Mouse (Mus musculus) kidney, adult 9 months (tissue): ENCODE results near the gene Chrna5.
A peak's percentile ranks its signal among the peaks of the same experiment; 100 is the strongest.

Source experiments
- DNase-seq: peaks from one replicate; pipeline ENCODE4 v3.0.0; 2022

Gene Chrna5

DNA sequence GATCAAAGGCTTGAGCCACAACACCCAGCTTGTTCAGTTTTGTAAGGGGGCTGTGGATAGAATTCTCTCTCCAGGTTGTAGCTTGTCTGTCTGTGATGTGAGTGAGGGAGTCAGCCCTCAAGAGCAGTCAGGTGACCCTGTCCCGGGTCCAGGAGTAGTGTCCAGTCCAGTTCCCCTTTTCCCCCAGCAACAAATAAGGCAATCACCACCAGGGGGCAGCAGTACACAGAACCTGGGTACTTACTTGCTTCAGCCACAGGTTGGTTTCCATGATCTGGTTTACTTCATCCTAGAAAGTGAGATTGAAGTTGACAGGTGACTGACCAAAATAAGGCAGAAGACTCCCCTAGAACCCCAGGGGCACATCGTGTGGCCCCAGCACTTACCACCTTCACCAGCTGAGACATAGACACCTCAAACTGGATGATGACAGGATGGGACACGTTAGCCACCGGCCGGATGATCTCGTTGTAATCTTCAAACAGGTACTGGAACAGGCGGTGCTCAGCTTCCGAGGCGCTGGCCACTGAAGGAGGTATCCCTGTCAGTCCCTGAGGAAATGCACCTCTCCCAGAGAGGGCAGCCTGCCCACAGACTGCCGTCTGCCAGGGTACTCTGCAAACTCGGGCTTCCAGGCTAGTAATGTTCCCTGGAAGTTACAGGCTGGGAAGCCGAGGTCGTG lies 43.4 kb downstream of the Chrna5 start:
- peak; percentile 78 for DNase-seq

DNA sequence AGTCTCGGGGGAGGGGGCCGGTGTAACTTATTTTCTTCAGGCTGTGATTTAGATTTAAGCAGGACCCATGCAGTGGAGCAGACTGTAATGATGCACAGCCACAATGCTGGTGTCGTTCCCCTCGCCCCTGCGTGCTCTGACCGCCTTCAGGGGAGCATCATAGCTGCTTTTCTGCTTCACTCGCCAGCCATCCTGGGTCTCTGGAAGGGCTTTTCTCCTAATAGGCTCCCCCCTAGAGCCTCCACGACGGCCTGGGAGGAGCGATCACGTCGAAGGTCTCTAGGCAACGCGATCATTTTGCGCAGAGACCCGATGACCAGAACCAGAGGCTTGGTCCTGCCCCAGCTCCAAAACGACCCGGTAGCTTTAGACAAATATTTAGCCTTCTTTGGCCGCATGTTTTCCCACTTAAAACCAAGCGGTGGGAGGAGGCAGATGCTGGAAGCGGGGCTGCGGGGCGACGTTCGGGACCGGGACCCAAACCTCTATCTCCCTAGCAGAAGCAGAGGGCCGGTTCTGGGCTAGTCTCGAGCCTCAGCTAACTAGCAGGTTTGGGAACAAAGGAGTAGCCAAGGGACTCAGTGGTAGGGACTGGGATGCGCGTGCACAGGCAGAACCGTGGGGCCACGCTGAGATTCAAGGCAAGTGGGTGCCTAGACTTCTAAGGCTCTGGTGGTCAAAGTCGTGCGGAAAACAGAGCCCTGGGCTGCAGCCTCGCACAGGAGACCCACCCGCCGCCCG lies 45.0 kb downstream of the Chrna5 start:
- DNase-seq, result no peak

DNA sequence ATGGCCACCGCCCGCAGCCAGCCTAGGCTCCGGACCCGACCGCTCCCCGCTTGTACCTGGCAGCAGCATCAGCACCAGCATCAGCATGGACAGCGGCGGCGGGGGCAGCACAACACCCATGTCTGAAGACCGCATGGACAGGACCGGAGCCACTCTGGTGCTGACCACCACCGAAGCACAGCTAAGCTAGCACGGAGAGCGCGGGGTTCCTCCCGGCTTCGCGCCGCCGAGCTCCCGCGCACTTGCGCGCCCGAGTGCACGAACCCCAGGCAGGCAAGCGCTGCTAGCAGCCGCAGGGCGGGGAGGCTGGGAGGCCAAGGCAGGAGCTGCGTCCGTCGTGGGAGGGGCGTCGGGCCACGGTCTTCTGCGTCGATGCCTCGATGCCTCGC lies 45.6 kb downstream of the Chrna5 start, which contains the start of gene Chrna3:
Gene Chrna3 (minus strand): TSS at position 288 of the 389 bp plus-strand sequence.
- no peak for DNase-seq

DNA sequence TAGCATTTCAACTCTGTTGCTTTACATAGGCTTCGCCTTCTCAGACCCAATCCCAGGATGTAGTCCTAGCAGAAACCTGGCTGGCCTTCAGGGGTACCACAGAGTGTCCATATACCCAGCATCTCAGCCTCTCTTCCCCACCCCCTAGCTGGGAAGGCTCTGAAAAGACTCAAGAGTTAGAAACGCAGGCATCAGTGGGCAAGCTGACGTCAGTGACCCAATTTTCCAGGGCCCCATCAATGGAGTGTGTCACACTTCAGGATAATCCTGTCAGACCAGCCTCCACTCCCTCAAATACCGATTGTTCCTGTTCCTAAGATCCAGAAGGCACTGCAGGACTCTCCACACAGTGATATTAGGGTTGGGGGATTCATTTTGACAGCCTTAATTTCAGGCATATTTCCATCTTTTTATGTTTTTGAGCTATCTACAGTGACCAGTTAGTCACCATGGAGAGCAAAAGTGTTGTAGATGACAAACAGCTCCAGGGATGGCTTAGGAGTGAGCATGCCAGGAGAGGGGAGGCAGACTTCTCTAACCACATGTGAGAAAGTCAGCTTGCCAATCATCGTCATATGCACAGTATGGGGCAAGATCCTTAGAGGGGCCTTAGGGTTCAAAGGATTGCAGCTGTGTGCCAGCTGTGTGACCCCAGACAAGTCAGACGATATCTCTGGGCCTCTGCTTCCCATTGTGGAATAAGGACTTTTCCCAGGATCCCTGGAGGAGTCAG lies 50.9 kb downstream of the Chrna5 start:
- DNase-seq, result no peak

DNA sequence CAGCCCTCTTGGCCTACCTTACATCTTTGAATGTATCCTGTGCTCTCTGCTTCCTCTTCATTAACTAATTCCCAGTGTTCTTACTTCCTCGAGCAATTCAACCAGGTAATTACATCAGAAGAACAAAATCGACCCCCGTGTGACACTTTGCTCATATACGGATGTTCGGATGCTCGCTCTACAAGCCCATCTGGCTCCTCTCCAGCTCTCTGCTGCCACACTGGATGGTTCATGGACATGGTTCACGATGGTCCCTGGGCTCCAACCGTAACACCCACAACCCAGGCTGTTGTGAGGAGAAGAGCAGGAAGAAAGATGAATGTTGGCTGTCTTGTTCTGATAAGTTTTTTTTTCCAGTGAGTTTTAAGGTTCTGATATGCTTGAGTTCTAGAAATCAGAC lies 58.3 kb downstream of the Chrna5 start:
- no peak for DNase-seq

DNA sequence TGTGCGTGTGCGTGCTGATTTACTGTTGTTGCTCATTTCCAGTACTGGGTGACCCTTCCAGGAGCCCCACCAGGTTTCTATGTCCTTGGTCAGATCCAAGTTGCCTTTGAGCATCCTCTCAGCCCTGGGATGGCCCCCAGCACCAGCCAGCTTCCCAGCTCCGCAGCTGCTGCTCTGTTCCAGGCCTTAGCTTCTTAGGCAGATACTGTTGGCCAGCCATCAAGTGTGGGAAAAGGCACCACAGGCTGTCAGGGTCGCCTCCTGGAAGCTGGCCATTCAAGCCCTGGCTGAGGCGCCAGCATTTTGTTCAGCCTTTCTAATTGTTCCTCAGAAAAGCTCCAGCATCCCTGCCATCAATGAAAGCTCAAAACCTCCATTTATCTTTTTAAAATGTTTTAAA lies 59.3 kb downstream of the Chrna5 start:
- no peak for DNase-seq

DNA sequence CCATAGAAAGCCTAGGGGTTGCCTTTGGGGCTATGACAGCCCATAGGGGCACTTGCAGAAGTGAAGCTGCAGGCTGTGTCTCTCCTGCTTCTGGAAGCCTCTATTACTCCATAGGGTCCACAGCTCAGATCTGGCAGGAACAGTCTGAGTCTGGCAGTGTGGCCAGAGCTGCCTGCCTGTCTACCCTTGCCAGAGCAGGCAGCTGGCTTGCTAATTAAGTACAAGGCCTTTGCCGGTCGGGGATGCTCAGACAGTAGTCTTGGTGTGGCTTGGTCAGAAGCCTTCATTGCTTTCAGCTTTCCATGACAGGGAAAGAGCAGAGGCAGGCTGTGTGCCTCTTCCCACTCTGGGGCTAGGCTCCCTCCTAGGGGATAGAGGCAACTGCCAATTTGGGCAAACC lies 60.7 kb downstream of the Chrna5 start:
- no peak for DNase-seq

DNA sequence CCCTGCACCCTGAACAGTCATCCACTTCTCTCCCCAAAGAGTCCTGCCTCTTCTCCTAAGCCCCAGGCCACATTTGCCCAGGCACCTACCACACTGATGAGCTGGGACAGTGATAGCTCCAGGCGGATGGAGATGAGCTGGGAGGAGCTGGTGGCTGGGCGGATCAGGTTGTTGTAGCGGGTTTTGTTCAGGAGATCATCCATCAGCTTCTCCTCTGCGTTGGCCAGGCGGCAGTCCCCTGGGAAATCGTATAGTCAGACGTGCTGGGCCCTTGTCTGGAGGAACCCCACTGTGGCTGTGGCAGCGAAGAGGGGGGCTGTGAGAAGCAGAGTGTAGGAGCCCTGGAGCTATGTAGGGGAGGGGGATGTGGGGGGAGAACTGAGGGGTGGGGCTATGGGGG lies 63.0 kb downstream of the Chrna5 start:
- DNase-seq, result no peak

DNA sequence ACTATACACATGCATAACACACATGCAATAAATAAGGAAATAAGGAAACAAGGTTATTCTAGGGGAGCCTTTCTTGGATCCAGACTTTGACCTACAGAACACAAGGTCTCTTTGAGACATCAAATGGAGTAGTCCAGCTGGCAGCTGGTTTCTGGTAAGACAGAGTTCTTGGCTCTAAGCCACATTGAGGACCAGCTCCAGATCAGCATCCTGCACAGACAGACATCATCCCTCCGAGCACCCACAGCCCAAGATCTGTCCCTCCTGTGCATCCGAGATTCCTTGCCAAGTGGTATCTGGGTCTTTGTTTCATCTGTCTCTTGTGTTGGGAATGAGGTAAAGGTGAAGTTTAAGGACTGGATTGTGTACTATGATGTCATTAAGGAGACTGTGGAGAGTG lies 64.3 kb downstream of the Chrna5 start:
- DNase-seq, result no peak

DNA sequence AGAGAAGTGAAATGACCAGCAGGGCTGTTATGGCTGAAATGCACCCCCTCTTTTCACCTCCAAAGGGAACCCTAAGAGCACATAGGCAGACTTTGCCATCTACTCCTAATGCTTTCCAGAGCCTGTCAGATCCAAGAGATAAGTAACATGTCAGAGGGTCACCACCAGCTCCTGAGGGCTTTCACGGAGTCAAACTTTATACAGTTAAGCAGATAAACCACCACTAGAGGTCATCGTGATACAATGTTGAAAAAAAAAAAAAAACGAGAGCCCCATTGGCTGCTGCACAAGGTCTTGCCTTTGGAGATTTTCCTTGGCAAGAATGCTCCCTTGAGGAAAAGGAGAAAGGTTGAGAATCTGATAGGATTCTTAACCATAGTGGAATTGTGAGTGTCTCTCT lies 66.1 kb downstream of the Chrna5 start:
- no peak for DNase-seq

DNA sequence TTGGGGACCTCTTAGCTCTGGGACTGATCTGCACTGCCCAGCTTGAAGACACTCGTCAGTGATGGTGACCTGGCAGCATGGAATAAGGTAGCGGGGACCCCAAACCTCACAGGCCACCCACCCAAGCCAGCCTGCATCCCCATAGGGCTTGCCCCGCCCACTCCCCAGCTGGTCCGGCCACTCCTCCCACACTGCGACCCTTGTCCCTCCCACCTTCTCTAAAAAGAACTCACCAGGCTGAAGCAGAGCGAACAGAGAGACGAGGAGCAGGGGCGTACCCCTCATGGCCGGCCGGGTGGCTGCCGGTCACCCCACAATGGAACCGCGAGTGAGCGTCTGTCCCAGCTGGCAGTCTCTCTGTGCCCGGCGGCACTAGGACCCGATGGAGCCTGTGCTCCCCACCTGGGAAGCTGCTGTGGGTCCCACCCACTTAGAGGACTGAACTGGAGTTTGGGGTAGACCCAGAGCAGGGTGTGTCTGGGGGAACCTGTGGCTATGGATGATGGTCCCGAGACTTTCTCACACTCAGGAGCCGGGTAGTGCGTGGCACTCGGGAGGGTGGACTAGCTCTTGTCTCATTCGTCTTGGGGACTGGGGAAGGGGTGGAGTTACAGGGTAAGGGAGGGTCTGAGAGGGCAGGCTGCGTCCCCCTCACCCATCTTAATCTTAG lies 67.7 kb downstream of the Chrna5 start, which contains the start of gene Chrnb4:
Gene Chrnb4 (minus strand): TSS at position 569 of the 670 bp plus-strand sequence.
- DNase-seq, result no peak

DNA sequence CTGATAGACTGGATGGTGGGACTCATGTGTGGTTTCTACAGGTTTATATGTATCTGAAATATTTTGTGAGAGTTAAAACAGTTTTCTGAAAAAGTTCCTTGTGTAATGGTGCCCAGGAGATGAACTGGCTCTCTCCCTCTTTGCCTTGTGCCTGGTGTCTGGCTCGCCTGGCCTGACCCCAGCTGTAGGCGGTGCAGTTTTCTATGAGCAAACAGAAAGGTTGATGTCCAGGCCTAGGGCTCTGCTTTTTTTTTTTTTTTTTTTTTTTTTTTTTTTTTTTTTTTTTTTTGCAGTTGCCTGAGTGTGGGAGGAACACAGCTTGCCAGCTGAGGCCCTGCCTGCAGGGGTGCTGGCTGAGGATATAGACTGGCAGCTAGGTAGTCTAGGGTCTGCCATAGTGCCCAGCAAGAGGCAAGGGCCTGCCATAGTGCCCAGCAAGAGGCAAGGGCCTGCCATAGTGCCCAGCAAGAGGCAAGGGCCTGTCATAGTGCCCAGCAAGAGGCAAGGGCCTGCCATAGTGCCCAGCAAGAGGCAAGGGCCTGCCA lies 74.8 kb downstream of the Chrna5 start:
- no peak for DNase-seq
